Mouse (Mus musculus): ENCODE data around the gene Diaph2. TPM values are rescaled to one million over a fixed set of nuclear protein-coding genes. Genes with fewer than 3 reads are reported as not detected.
"Not testable (repeated sequence)": the region's sequence is repeated elsewhere in the genome, so short reads cannot be mapped to it uniquely, and the experiment has no call there.

Gene Diaph2
- polyA plus RNA-seq, 2 experiments from 2014 or later = 4.1 to 5.8 TPM

GRCm38 (mm10) chrX:130350808-130351435 lies 601.4 kb downstream of the Diaph2 start:
- no peak for ATAC-seq

GRCm38 (mm10) chrX:130351480-130351879 lies 601.9 kb downstream of the Diaph2 start:
- no peak for ATAC-seq

GRCm38 (mm10) chrX:130393508-130394145 lies 644.1 kb downstream of the Diaph2 start:
- ATAC-seq = no peak

- ATAC-seq = no peak
These were observed 653.7 kb downstream of the Diaph2 start for GRCm38 (mm10) chrX:130403214-130403613.

GRCm38 (mm10) chrX:130407471-130407870 lies 657.9 kb downstream of the Diaph2 start:
- ATAC-seq = not testable (repeated sequence)

- no peak for ATAC-seq
These were observed 659.4 kb downstream of the Diaph2 start for GRCm38 (mm10) chrX:130408985-130409384.

GRCm38 (mm10) chrX:130423134-130423533 lies 673.6 kb downstream of the Diaph2 start:
- ATAC-seq = peak; percentile 81

GRCm38 (mm10) chrX:130451822-130452487 lies 702.4 kb downstream of the Diaph2 start:
- ATAC-seq = no peak

GRCm38 (mm10) chrX:130452488-130452823 lies 702.9 kb downstream of the Diaph2 start:
- no peak for ATAC-seq

GRCm38 (mm10) chrX:130473133-130473532 lies 723.6 kb downstream of the Diaph2 start:
- ATAC-seq = no peak

GRCm38 (mm10) chrX:130480877-130481276 lies 731.3 kb downstream of the Diaph2 start:
- ATAC-seq = peak; percentile 63

GRCm38 (mm10) chrX:130502680-130503464 lies 753.3 kb downstream of the Diaph2 start:
- no peak for ATAC-seq

- ATAC-seq = no peak
These were observed 753.9 kb downstream of the Diaph2 start for GRCm38 (mm10) chrX:130503465-130503860.

GRCm38 (mm10) chrX:130505626-130506025 lies 756.1 kb downstream of the Diaph2 start:
- no peak for ATAC-seq

All from CD4-positive, CD25-positive, alpha-beta regulatory T cell, adult 4 months (primary cell).